Mouse (Mus musculus): Measurements from ENCODE around the gene Nme8.

GRCm38 (mm10) chr13:19689971-19690370 is 7.6 kb downstream of the Nme8 start:
- TF ChIP-seq E2F4 (IDR thresholded peaks at IDR 0.05; ENCODE audit: insufficient replicate concordance, low read depth, low read length) (no peak), CTCF (conservative IDR thresholded peaks at IDR 0.05 in 1 of 2, IDR thresholded peaks at IDR 0.05 in 1 of 2; ENCODE audit: low read depth in 2 of 2, low read length in 2 of 2) (no peak), USF2 (conservative IDR thresholded peaks at IDR 0.05; ENCODE audit: low read depth, low read length) (no peak), RCOR1 (conservative IDR thresholded peaks at IDR 0.05; ENCODE audit: low read depth, low read length) (no peak), POLR2A (IDR thresholded peaks at IDR 0.05; ENCODE audit: low read depth, low read length) (no peak), HCFC1 (IDR thresholded peaks at IDR 0.05; ENCODE audit: low read depth, low read length) (no peak), IRF4 (IDR thresholded peaks at IDR 0.05; ENCODE audit: low read depth, low read length) (no peak), JUND (conservative IDR thresholded peaks at IDR 0.05; ENCODE audit: low read depth, low read length) (no peak), ELF1 (IDR thresholded peaks at IDR 0.05; ENCODE audit: low read depth, low read length) (no peak), EP300 (IDR thresholded peaks at IDR 0.05; ENCODE audit: low read length) (no peak), USF1 (IDR thresholded peaks at IDR 0.05; ENCODE audit: low read depth, low read length) (no peak)
